Mouse (Mus musculus) frontal cortex, postnatal 14 days (tissue): ENCODE measurements around the gene Rps19.
"Not testable (repeated sequence)": the region's sequence is repeated elsewhere in the genome, so short reads cannot be mapped to it uniquely, and the experiment has no call there.

Source experiments
- DNase-seq, 2 experiments: peaks; one replicate each; pipeline ENCODE4 v3.0.0; 2022; ENCODE audit warnings: low spot score in 2 of 2

The Rps19 gene

DNA sequence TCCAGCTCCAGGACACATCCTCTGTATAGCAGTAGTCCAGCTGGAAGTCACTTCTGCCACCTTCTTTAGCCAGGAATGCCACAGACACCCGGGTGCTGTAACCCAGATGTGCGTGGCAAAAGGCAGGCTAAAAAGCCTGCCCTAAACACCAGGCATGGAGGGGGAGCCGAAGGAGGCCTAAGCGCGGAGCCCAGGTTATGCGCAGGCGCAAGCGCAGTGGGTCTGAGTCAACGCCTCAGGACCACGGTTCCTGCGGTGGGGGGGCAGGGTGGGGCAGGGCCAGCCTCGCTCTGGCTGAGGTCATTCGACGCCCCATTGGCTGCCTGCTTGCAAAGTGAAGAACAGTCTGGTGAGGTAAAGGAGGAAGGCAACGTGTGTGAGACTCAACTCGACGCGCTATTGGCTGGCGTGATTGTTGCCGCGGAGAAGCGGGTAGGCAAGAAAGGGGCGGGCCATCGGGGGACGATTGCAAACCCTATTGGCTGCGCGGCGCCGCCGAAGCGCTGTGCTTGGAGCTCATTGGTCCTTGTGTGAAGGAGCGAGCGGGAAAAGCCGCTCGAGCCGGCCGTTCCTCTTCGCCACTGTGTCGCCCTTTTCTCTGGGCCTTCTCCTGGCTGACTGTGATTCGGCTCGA lies 14.5 kb upstream of the Rps19 start, which contains the start of the genes Lypd4 and Dmrtc2:
TSS of gene Lypd4 (minus strand) at position 410 of the 634 bp plus-strand sequence.
TSS of gene Dmrtc2 (plus strand) at position 526 of the 634 bp plus-strand sequence.
- DNase-seq: no peak

DNA sequence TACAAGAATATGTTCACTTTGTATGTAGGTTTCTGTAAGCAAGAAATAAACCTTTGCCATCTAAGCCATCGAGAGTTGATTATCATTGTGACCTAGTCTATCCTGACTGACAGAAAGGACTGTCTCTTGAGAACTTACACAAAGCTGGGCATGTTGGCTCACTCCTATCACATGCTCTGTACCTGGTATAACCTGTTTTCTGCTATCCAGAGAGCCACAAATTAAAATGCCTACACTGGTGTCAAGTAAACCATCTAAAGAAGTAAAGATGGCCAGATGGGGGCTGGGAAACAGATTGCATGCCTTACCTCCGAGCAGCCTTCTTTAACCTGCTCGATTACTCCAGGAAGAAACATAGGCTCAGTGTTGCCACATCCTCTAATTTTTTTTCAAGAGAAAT lies 6.6 kb upstream of the Rps19 start:
- DNase-seq: no peak

DNA sequence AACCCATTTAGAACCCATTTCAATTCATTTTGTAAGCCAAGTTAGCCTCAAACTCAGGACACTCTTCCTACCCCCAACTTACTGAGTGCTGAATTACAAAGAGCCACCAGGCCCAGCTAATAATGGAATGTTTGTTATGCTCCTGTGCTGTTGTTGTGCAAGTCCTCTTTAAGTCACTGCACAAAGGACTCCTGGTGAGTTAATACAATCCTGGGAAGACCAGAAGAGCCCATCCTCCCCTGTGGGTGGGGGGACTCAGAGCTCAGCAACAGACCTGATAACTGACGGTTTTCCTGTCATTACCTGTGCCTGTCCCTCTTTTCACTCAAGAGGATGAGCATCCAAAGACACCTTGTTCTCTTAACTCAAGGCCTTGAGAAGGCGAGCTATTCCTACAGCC lies 4.6 kb upstream of the Rps19 start:
- no peak for DNase-seq

DNA sequence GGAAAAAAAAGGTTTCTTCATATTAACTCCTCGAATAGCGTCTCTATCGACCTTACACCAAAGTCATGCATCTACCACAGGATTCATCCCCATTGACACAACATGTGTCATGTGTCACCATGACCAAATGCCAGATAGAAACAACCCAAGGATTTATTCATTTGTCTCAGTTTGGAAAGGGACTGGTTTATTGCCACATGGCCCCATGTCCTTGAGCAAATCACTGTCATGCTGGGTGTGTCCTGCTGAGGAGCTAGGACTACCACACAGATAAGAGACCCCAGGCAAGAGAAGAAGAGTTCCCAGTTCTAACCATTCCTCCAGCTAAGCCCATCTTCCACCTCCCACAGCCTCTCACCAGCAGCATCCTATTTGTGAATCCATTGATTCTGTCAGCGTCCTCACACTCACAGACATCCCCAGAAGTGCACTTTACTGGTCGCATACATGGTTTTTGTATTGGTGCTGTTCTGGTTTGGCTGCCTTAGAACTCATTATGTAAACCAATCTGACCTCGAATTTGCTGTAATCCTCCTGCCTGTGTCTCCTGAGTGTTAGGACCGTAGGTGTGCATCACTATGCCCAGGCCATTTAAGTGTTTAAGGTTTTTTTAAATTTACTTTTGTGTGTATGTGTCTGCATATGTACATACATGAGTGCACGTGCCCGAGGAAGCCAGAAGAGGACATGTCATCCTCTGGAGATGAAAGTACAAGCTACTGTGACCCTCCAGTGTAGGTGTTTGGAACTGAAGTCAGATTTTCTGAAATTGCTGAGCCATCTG lies 1.6 kb upstream of the Rps19 start:
- no peak for DNase-seq

DNA sequence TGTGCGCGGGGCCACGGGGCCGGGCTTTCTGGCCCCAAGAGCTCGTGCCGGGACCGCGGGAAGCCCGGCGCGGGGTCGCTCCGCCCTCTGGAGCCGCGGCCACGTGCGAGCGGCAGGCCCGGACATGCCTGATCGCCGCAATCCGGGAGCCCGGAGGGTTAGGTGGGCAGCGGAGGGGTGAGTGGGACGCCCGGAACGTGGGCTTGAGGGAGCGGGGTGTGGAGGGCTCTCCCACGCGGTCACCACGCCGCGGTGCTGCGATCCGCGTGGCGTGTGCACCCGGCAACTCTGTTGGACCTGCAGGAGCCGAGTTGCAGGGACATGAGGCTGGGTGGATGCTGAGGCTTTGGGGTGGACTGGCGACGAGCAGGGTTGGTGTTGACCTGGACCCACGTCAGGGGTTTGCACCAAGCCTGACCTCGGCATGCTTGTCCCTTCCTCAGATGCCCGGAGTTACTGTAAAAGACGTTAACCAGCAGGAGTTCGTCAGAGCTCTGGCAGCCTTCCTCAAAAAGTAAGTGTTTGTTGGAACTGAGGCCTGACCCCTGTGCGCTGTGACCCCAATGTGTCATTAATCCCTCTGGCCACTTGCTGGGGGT lies 621 bp downstream of the Rps19 start:
- DNase-seq: no peak

DNA sequence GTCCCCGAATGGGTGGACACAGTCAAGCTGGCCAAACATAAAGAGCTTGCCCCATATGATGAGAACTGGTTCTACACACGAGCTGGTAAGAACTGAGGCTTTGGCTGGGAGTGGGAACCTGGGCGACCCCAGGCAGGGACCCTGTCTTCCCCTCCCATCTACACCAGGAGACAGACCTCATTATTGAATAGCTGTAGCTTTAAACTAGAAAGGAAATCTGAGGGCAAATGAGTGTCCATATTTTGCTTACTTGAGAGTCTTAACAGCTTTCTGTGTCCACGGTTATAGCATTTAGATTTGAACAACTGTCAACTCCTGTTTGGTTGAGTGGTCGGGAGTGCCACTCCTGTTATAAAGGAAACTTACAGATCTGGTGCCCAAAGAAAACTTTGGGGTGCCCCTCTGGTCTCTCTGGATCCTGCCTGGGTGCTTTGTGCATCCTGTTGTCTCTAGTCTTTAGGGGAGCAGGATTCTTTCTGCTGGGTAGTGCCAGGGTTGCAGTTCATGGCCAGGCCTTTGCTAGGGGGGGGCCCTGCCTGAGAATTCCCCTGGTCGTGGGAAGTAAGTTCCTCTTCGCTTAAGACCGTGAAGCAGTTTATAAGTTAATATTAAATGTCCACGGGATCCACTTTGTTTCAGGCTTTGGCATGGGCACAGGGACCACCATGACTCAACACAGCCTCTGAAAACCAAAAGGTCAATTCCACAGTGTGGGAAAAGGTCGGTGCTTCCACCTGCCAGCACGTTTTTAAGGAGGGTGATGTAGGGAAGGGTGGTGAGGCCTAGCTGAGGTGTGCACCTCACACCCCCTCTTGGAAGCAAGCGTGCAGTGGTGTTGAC lies 1.5 kb downstream of the Rps19 start:
- no peak for DNase-seq

DNA sequence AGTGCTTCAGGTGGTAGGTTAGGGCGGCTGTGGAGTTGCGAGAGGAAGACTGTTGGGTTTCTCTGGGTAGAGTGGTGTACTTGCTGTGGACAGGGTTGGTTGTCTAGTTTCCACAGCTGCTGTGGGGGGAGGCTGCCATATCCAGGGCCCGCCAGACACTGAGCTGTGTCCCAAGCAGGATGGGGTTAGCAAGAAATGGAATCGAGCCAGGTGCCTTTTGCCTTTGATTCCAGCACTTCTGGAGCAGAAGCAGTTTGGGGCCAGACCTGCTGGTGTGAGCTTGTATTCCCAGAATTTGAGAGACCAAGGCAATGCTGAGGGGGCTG lies 2.1 kb downstream of the Rps19 start:
- DNase-seq: no peak

DNA sequence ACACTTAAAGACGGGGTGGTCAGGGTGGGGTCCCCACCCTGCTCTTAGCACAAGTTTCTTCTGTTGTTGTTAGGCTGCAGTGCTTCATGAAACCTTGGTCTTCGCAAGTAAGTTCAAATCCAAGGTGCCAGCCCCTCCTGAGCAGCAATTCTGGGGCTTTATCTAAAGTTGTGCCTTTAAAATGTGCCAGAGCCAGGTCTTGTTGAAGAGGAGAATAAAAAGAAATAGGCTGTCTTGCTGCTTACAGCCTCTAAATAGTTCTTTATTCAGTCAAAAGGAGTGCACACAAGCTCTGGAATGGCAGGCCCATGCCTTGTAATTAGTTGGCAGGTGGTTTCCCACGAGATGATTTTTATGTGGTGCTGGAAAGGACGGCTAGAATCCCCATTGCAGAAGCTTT lies 2.9 kb downstream of the Rps19 start:
- DNase-seq: no peak

DNA sequence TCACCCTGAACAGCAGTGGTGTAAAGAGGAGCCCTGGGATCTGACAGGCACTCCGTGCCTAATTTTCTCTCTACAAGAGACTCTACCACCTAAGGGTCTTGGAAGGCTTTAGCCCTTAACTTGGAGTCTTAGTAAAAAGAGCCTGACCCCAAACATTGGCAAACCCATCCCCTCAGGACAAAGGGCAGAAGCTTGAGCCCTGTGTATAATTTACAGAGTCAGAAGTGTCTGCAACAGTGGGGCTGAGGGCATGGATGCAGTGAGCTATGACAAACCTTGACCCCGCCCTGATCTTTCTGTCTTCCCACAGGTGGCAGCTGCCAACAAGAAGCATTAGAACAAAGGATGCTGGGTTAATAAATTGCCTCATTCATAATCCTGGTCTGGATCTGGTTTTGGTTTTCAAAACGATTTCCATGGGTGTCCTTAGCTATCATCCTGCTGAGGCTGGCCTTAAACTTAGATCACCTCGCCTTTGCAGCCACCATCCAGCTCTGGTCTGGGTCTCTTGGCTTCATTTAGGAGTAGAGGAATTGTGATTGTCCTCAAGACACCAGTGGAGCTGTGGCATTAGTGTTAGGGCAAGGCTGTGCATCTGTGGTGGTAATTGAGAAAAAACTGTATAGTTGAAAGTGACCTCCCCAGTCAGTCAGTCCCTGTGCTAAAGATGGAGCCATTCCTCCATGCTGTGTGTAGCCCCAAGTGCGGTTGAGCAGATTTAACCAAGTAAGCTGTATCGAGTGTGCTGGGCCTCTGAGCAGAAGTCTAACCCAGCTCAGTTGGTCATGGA lies 5.5 kb downstream of the Rps19 start:
- DNase-seq: no peak

DNA sequence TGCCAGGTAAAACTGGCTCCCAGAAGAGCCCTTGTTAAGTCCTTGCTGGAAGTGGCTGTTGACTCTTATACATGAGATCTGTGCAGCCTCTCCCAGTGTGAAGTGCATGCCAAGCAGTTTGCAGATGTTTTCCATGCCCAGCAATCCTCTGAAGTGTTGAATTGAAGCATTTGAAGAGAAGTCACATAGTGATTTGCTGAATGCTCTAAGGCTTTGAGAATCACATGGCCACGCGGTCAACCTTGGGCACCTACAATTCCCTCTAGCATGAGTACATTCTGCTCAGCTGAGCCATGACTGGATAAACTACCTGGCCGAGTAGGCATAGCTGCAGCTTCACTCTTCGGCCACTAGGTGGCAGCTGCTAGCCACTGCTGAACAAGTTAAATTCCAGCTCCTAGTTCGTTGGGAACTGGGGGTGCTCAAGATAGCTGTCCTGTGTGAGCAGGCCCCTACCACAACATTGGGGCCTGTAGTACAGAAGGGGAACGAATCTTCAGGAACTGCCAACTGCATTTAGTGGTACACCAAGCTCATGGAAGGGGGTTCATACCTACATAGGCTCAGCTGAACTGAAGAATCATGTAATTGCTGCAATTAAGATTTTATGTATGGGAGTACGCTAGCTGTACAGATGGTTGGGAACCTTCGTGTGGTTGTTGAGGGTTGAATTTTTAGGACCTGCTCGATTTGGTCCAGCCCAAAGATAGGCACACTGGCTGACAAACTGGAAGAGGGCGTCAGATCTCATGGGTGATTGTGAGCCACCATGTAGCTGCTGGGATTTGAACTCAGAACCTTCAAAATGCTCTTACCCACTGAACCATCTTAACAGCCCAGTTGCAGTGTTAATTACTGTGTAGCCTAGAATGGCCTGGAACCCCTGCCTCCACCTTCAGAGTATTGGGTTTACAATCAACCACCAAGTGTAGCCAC lies 6.4 kb downstream of the Rps19 start:
- peak; percentile 45 to 63 for DNase-seq

DNA sequence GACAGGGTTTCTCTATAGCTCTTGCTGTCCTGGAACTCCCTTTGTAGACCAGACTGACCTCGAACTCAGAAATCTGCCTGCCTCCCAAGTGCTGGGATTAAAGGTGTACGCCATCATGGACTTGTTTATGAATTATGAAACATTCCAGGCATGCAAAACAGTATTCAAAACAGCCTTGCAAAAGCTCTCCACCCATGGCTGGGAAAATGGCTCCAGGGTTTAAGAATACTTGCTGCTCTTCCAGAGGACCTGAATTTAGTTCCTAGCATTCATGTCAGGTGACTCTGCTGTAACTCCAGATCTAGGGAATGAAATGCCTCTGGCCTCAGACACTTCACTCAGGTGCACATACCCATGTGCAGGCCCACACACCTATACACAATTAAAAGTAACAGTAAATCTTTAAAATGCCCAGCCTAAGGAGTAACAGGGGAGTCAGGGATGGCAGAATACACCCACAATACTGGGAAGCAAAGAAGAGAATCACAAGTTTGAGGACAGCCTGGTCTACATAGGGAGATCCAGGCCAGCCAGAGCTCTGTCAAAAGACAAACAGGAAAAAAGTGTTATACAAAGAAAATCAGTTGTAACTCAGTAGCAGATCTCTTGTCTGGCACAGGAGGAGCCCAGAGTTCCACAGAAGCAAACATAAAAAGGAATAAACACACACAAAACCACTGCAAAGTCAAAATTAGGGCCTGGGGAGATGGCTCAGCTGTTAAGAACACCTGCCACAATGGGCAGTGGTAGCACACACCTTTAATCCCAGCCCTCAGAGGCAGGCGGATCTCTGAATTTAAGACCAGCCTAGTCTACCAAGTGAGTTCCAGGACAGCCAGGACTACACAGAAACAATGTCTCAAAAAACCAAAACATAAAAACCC lies 7.3 kb downstream of the Rps19 start:
- no peak for DNase-seq

DNA sequence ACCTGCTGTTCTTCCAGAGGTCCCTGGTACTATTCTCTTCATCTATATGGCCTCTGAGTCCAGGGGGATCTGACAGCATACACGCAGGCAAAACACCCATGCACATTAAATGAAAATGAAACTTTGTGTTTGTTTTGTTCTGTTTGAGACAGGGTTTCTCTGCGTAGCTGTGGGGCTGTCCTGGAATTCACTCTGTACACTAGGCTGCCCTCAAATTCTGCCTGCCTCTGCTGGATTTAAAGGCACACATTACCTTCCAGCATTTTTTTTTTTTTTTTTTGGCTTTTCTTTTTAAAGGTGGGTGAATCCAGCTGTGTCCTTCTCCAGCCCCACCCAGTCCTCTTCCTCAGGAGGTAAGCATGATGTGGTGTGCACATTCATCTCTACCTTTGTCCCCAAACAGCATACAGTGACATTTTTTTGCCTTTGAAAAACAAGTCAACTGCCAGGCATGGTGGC lies 8.0 kb downstream of the Rps19 start:
- no peak for DNase-seq

DNA sequence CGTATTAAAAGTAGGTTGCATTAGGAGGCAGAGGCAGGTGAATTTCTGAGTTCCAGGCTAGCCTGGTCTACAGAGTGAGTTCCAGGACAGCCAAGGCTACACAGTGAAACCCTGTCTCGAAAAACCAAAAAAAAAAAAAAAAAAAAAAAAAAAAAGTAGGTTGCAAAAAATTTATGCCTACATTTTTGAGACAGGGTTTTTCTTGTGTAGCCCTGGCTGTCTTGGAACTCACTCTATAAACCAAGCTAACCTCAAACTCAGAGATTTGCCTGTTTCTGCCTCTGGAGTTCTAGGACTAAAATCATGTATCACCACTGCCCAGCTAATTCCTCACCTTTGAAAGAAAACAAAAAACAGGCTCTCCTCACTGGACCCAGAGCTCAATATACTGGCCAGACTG lies 11.6 kb downstream of the Rps19 start:
- DNase-seq: not testable (repeated sequence)

DNA sequence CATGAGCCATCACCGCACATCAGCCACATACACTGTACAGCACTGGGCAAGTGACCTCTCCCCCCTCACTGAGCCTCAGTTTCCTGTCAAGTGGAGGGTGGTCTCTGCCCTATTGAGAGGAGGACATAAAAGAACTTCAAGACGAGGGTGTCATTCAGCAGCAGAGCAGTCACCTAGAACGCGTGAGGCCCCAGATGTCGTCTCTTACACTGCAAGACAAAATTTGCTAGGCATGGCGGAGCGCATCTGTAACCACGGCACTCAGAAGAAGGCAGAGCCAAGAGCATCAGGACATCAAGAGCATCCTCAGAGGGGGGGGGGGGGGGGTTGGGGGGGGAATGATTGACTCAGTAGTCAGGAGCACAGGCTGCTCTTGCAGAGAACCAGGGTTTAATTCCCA lies 12.1 kb downstream of the Rps19 start:
- no peak for DNase-seq

DNA sequence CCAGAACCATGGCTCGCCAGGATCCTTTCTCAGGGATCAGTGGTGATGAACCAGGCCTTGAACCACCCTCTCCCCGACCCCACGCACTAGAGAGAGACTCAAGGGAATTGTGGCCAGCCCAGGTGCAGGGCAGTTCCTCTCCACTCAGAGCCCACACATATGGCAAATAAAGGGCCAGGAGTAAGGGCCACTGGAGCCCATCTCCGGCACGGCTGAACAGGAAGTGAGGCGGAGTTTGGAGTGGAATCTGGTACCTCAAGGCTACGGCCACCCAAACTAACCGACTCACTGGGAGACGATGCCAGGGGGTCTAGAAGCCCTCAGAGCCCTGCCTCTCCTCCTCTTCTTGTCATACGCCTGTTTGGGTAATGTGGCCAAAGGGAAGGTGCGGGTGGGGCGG lies 13.1 kb downstream of the Rps19 start, which contains the start of gene Cd79a:
TSS of gene Cd79a (plus strand) at position 158 of the 400 bp plus-strand sequence.
- no peak for DNase-seq

DNA sequence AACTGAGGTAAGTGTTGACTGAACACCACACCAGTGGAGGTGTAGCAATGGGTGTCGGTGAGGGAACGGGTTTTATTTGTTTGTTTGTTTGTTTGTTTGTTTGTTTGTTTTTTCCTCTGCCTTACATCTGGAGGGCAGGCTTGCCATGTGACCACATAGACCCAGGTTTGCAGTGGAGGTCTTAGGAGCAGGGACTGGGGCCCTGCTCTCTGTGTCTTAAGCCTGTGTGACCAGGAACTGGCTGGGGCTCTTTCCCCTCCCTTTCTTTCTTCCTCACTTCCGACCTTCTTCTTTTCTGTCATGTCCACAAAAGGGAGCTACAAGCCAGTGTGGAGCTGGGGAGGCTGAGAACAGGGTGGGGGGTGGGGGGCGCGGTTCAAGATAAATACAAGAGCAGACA lies 13.8 kb downstream of the Rps19 start:
- no peak for DNase-seq

DNA sequence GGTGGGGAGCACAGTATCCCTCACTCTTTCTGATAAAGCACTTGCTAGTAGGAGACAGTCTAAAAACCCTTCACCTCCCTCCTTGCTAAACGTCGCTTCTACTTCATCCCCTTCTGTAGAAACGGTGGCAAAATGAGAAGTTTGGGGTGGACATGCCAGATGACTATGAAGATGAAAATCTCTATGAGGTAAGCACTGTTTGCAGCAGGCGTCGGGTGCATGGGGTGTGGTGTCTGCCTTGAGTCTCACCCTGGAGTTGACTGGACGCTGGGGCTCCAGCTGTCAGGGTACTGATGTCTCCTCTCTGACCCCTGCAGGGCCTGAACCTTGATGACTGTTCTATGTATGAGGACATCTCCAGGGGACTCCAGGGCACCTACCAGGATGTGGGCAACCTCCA lies 16.9 kb downstream of the Rps19 start:
- DNase-seq: no peak

DNA sequence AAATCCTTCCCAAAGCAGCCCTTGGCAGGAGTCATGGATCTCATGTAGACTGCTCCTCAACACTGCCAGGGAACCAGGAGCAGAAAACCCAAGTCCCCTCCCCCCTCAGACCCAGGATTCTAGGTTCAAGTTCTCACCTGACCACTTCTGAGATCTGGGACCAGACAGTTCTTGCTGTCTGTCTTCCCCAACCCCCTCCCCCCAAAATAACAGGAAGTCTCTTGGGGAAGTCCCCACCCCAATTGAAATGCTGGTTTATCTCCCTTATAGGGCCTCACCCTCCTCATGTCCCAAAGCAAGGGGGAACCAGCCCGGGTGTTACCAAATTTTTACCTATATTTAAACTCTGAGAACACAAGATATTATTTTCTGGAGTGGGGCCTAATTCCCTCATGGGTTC lies 17.7 kb downstream of the Rps19 start:
- no peak for DNase-seq

DNA sequence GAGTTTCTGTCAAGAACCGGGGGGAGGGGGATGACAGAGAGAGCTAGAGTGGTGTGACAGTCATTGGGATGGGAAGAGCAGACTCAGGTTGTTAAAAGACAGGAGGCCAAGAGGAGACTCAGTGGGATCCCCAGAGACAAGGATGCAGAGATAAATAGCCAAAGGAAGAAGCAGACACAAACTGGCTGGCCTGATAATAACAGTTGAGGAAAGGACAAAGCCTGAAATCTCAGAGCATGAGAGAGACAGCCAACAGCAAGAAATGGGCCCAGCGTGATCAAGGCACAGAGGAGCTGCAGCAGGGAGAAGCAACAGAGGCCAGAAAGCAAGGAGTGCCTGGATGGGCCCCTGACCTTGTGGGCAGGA lies 18.1 kb downstream of the Rps19 start:
- DNase-seq: no peak
